In the genomic region with DNA sequence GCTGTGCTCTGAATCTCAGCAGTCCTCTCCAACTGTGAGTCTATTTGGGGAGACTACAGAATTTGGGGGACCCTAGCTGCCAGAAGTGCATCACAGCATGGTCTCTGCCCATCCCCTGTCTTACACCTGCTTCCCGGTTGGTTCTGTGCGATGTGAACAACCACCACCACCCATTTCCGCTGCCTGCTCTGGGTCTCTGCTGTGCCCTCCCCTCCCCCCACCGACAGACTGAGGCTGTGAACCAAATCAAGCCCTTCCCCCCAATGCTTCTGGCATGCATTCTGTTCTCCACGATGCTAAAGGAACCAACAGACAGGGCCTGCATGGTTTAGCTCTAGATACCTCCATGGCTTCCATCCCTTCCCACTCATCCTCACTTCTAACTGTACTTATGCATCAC, we compare ENCODE assay signal across 28 mouse cellular contexts.
DNase-seq lines count a peak whose midpoint lies in the region; TF ChIP-seq lines count a peak whose summit lies in the region.
"Had no signal": no experiment of that assay in that cellular context is flagged by ENCODE, and none has a peak within 500 bp of the region (broad histone marks: within the 10 kb centered on the region; RNA-seq: fewer than 3 reads in every experiment).

No protein-coding gene starts in this region.

- H3K27me3 ChIP-seq in thymus, adult 2 months (ENCODE audit: control insufficient read depth, insufficient read depth, low read length), result peaks cover 7% of the 10 kb centered on the region; the same call in 1 of the 2 replicates
- H3K27me3 ChIP-seq: forebrain, embryonic 15.5 days; hindbrain, embryonic 15.5 days; midbrain, embryonic 15.5 days; neural tube, embryonic 12.5 days had no signal

- H3K36me3 ChIP-seq in thymus, adult 2 months (ENCODE audit: control insufficient read depth, insufficient read depth, low read length), result no peaks in the 10 kb centered on the region
- H3K36me3 ChIP-seq: forebrain, embryonic 15.5 days; heart, embryonic 13.5 days; hindbrain, embryonic 10.5 days; hindbrain, embryonic 15.5 days; midbrain, embryonic 15.5 days; neural tube, embryonic 12.5 days had no signal

- TF ChIP-seq POLR2A in thymus, adult 2 months (IDR thresholded peaks at IDR 0.05; ENCODE audit: control insufficient read depth, extremely low read depth, insufficient read depth, low read length, poor library complexity), result no peak

- H3K4me1 ChIP-seq in thymus, adult 2 months (replicated peaks; ENCODE audit: control insufficient read depth, insufficient read depth, low read length), result peaks cover 12% of the 10 kb centered on the region

- no peak overlapping the region for H3K4me3 ChIP-seq in thymus, adult 2 months (ENCODE audit: control insufficient read depth, insufficient read depth, low read length)
- H3K4me3 ChIP-seq: forebrain, embryonic 15.5 days; gastrocnemius, adult 2 months; heart, adult 2 months; heart, embryonic 13.5 days; hindbrain, embryonic 10.5 days; hindbrain, embryonic 15.5 days; midbrain, embryonic 15.5 days; neural tube, embryonic 12.5 days had no signal

- 30% methylated on average over 5 of the region's 5 CpGs for WGBS in thymus, adult 2 months

- intact Hi-C loops in heart, postnatal 36 days (cut with DNase I), result no loop called here

- H3K27ac ChIP-seq in thymus, adult 2 months (ENCODE audit: control insufficient read depth, insufficient read depth, low read length), result no peak overlapping the region
- H3K27ac ChIP-seq: forebrain, embryonic 15.5 days; gastrocnemius, adult 2 months; heart, adult 2 months; heart, embryonic 13.5 days; hindbrain, embryonic 10.5 days; hindbrain, embryonic 15.5 days; kidney, postnatal 0 days; liver, embryonic 14.5 days; midbrain, embryonic 15.5 days; neural tube, embryonic 12.5 days had no signal

- peak; percentile 38 for DNase-seq in CD4-positive helper T cell, adult 2 months (ENCODE audit: low read depth, low spot score)
- peak; percentile 10 for DNase-seq in ES-CJ7 (ENCODE audit: low read depth, low spot score)
- peak; percentile 40 for DNase-seq in thymus, adult 2 months
- peak; percentile 43 to 58 for DNase-seq in thymus, postnatal 36 days
- no peak for DNase-seq in heart, postnatal 36 days
- DNase-seq in Muller cell, postnatal 12 days (ENCODE audit: inconsistent ontology term), result no peak
- DNase-seq in lung, postnatal 10 days, result no peak
- DNase-seq: adrenal gland, adult 2 months; adrenal gland, postnatal 36 days; cerebellum, adult 2 months; cerebellum, postnatal 25 days; gastrocnemius, adult 2 months; heart, adult 2 months; heart, postnatal 10 days; kidney, adult 2 months; layer of hippocampus, postnatal 36 days; liver; lung, adult 2 months; lung, postnatal 14 days; right cerebral cortex, adult 18-20 months had no signal

- TF ChIP-seq CTCF in thymus, adult 2 months (IDR thresholded peaks at IDR 0.05; ENCODE audit: borderline replicate concordance, control insufficient read depth, extremely low read depth, insufficient read depth, low read length, poor library complexity), result no peak

Comparison
In these comparisons a context has a peak if more than half of its experiments do, and no peak if none do; other contexts are left out.
1. DNase-seq: peak in CD4-positive helper T cell, adult 2 months (single experiment), ES-CJ7 (single experiment), thymus, adult 2 months (single experiment) and thymus, postnatal 36 days (2 of 2); none in heart, postnatal 36 days (0 of 2), Muller cell, postnatal 12 days (single experiment) and lung, postnatal 10 days (single experiment).